Mouse (Mus musculus) bone marrow macrophage, adult 2 months (primary cell): ENCODE data around the gene Crygn.

Source experiments
- CTCF ChIP-seq: IDR thresholded peaks from 2 replicates; pipeline ENCODE4 v1.5.1; 2012; ENCODE audit warnings: low read depth, mild to moderate bottlenecking, low read length, moderate library complexity
- POLR2A ChIP-seq: IDR thresholded peaks from 2 replicates; pipeline ENCODE4 v1.6.1; 2012; ENCODE audit warnings: mild to moderate bottlenecking, low read depth, low read length, borderline replicate concordance

- TF ChIP-seq CTCF: no peak
- TF ChIP-seq POLR2A: no peak
Measured at GRCm38 (mm10) chr5:24724805-24725204, 33.0 kb downstream of the Crygn start.
